Mouse (Mus musculus): ENCODE results near the gene Sirpb1b. TPM values are rescaled to one million over a fixed set of nuclear protein-coding genes. Genes with fewer than 3 reads are reported as not detected.
"Not testable (repeated sequence)": the region's sequence is repeated elsewhere in the genome, so short reads cannot be mapped to it uniquely, and the experiment has no call there.

Gene Sirpb1b
- not detected in 2 replicates for polyA plus RNA-seq (2016; fragmentation: Nextera tagmentation; extraction: Ambion mirVana)

GRCm38 (mm10) chr3:15574887-15575286 is at the start of gene Sirpb1b:
TSS of gene Sirpb1b (minus strand) at chr3:15575065.
- H3K36me3 ChIP-seq; H3K27ac ChIP-seq; H3K9ac ChIP-seq; H3K9me3 ChIP-seq (replicated peaks); H3K27me3 ChIP-seq (replicated peaks); H3K4me3 ChIP-seq; H3K4me1 ChIP-seq; H3K4me2 ChIP-seq; ATAC-seq: not testable (repeated sequence)
- 47% methylated on average over 1 of the region's 1 CpGs for WGBS (ENCODE audit: insufficient replicate concordance)

GRCm38 (mm10) chr3:15590377-15591117 is 15.7 kb upstream of the Sirpb1b start:
- H3K4me2 ChIP-seq; H3K36me3 ChIP-seq; H3K27ac ChIP-seq; H3K4me1 ChIP-seq; ATAC-seq; H3K27me3 ChIP-seq (replicated peaks); H3K9ac ChIP-seq; H3K9me3 ChIP-seq (replicated peaks); H3K4me3 ChIP-seq: not testable (repeated sequence)
- 80% methylated on average over 2 of the region's 2 CpGs for WGBS (ENCODE audit: insufficient replicate concordance)

- H3K9ac ChIP-seq; H3K4me3 ChIP-seq; H3K4me2 ChIP-seq; H3K27me3 ChIP-seq (replicated peaks); ATAC-seq; H3K27ac ChIP-seq; H3K4me1 ChIP-seq; H3K36me3 ChIP-seq: not testable (repeated sequence)
- peaks cover 21% of the 10 kb centered on the region; the same call in 1 of the 2 replicates for H3K9me3 ChIP-seq (replicated peaks)
- WGBS (ENCODE audit: insufficient replicate concordance) = 40% methylated on average over 1 of the region's 1 CpGs
Observed at GRCm38 (mm10) chr3:15586665-15587064, 11.8 kb upstream of the Sirpb1b start.

- Histone ChIP-seq H3K4me3 (no peak overlapping the region), H3K4me2 (no peak overlapping the region), H3K9ac (no peak overlapping the region), H3K27me3 (replicated peaks) (no peaks in the 10 kb centered on the region), H3K27ac (no peak overlapping the region), H3K9me3 (replicated peaks) (peaks cover 16% of the 10 kb centered on the region; the same call in 1 of the 2 replicates), H3K36me3 (no peaks in the 10 kb centered on the region), H3K4me1 (no peaks in the 10 kb centered on the region)
- no peak for ATAC-seq
- 60% methylated on average over 1 of the region's 1 CpGs for WGBS (ENCODE audit: insufficient replicate concordance)
Observed at GRCm38 (mm10) chr3:15583452-15583851, 8.6 kb upstream of the Sirpb1b start.

- H3K27me3 ChIP-seq (replicated peaks); ATAC-seq; H3K36me3 ChIP-seq; H3K4me2 ChIP-seq; H3K4me1 ChIP-seq; H3K9ac ChIP-seq; H3K27ac ChIP-seq; H3K4me3 ChIP-seq: not testable (repeated sequence)
- 62% methylated on average over 3 of the region's 3 CpGs for WGBS (ENCODE audit: insufficient replicate concordance)
- H3K9me3 ChIP-seq (replicated peaks) = peaks cover 16% of the 10 kb centered on the region; the same call in 1 of the 2 replicates
Observed at GRCm38 (mm10) chr3:15582948-15583347, 8.1 kb upstream of the Sirpb1b start.

- not testable (repeated sequence) for H3K4me3 ChIP-seq; H3K27me3 ChIP-seq (replicated peaks); H3K4me2 ChIP-seq; H3K36me3 ChIP-seq; H3K9ac ChIP-seq; H3K4me1 ChIP-seq; H3K9me3 ChIP-seq (replicated peaks); ATAC-seq; H3K27ac ChIP-seq
Observed at GRCm38 (mm10) chr3:15576466-15576865, 1.6 kb upstream of the Sirpb1b start.

GRCm38 (mm10) chr3:15528589-15528988 is 46.3 kb downstream of the Sirpb1b start:
- ATAC-seq = no peak
- Histone ChIP-seq H3K9me3 (replicated peaks) (peaks cover 4% of the 10 kb centered on the region; the same call in 1 of the 2 replicates), H3K27ac (no peak overlapping the region)

GRCm38 (mm10) chr3:15513608-15514007 is 61.3 kb downstream of the Sirpb1b start:
- not testable (repeated sequence) for H3K9me3 ChIP-seq (replicated peaks)

More at GRCm38 (mm10) chr3:15528589-15528988, 46.3 kb downstream of the Sirpb1b start:
- Histone ChIP-seq H3K36me3 (no peaks in the 10 kb centered on the region), H3K4me2 (no peak overlapping the region), H3K4me1 (no peaks in the 10 kb centered on the region), H3K4me3 (no peak overlapping the region), H3K27me3 (replicated peaks) (no peaks in the 10 kb centered on the region), H3K9ac (no peak overlapping the region)

GRCm38 (mm10) chr3:15507792-15508321 is 67.0 kb downstream of the Sirpb1b start:
- 70% methylated on average over 3 of the region's 3 CpGs for WGBS (ENCODE audit: insufficient replicate concordance)
- not testable (repeated sequence) for H3K36me3 ChIP-seq; H3K9me3 ChIP-seq (replicated peaks); H3K27ac ChIP-seq; H3K4me3 ChIP-seq; ATAC-seq; H3K4me2 ChIP-seq; H3K4me1 ChIP-seq; H3K9ac ChIP-seq; H3K27me3 ChIP-seq (replicated peaks)

More at GRCm38 (mm10) chr3:15513608-15514007, 61.3 kb downstream of the Sirpb1b start:
- not testable (repeated sequence) for H3K9ac ChIP-seq; H3K27me3 ChIP-seq (replicated peaks); H3K27ac ChIP-seq; H3K36me3 ChIP-seq; H3K4me3 ChIP-seq; H3K4me1 ChIP-seq; H3K4me2 ChIP-seq; ATAC-seq
- WGBS (ENCODE audit: insufficient replicate concordance) = 69% methylated on average over 11 of the region's 11 CpGs

- H3K4me3 ChIP-seq; H3K27ac ChIP-seq; H3K4me1 ChIP-seq; ATAC-seq; H3K9me3 ChIP-seq (replicated peaks); H3K36me3 ChIP-seq; H3K27me3 ChIP-seq (replicated peaks); H3K9ac ChIP-seq; H3K4me2 ChIP-seq: not testable (repeated sequence)
- WGBS (ENCODE audit: insufficient replicate concordance) = 75% methylated on average over 1 of the region's 2 CpGs
Observed at GRCm38 (mm10) chr3:15474831-15475230, 100.0 kb downstream of the Sirpb1b start.

- not testable (repeated sequence) for H3K9ac ChIP-seq; H3K27me3 ChIP-seq (replicated peaks); H3K36me3 ChIP-seq; H3K9me3 ChIP-seq (replicated peaks); ATAC-seq; H3K4me2 ChIP-seq; H3K4me3 ChIP-seq; H3K27ac ChIP-seq; H3K4me1 ChIP-seq
- WGBS (ENCODE audit: insufficient replicate concordance) = 75% methylated on average over 1 of the region's 3 CpGs
Observed at GRCm38 (mm10) chr3:15470158-15470557, 104.7 kb downstream of the Sirpb1b start.

Data from liver, embryonic 12.5 days (tissue).